Mouse (Mus musculus): ENCODE data around the gene Wnt10b. TPM values are rescaled to one million over a fixed set of nuclear protein-coding genes. Genes with fewer than 3 reads are reported as not detected.

Wnt10b gene
- total RNA-seq, 2 experiments from 2014 or later = 0.55 to 0.75 TPM

- intact Hi-C loops (cut with DNase I) = no loop called here
- no peak for DNase-seq (ENCODE audit: low spot score in 2 of 2)
Measured at GRCm38 (mm10) chr15:98798903-98799302, 21.0 kb upstream of the Wnt10b start.

- intact Hi-C loops (cut with DNase I) = no loop called here
- DNase-seq (ENCODE audit: low spot score in 2 of 2) = no peak
Measured at GRCm38 (mm10) chr15:98797835-98798492, 20.0 kb upstream of the Wnt10b start.

GRCm38 (mm10) chr15:98796803-98797595 is 19.0 kb upstream of the Wnt10b start:
- intact Hi-C loops (cut with DNase I) = no loop called here
- no peak for DNase-seq (ENCODE audit: low spot score in 2 of 2)

- intact Hi-C loops (cut with DNase I) = loop anchor here (5.0 kb wide), 1 partner anchor 211 kb away; no protein-coding TSS in a partner anchor
- DNase-seq (ENCODE audit: low spot score in 2 of 2) = no peak
Measured at GRCm38 (mm10) chr15:98793141-98793698, 15.3 kb upstream of the Wnt10b start.

- peak in 1 of 2 experiments; percentile 60 for DNase-seq (ENCODE audit: low spot score in 2 of 2)
- intact Hi-C loops (cut with DNase I) = loop anchor here (5.0 kb wide), 1 partner anchor 210 kb away; no protein-coding TSS in a partner anchor
Measured at GRCm38 (mm10) chr15:98792233-98793020, 14.5 kb upstream of the Wnt10b start.

GRCm38 (mm10) chr15:98791771-98792170 is 13.8 kb upstream of the Wnt10b start:
- intact Hi-C loops (cut with DNase I) = loop anchor here (5.0 kb wide), 1 partner anchor 209 kb away; no protein-coding TSS in a partner anchor
- DNase-seq (ENCODE audit: low spot score in 2 of 2) = no peak

GRCm38 (mm10) chr15:98791221-98791620 is 13.3 kb upstream of the Wnt10b start:
- no peak for DNase-seq (ENCODE audit: low spot score in 2 of 2)
- intact Hi-C loops (cut with DNase I) = loop anchor here (5.0 kb wide), 1 partner anchor 209 kb away; no protein-coding TSS in a partner anchor

- no peak for DNase-seq (ENCODE audit: low spot score in 2 of 2)
- intact Hi-C loops (cut with DNase I) = loop anchor here (5.0 kb wide), 1 partner anchor 208 kb away; no protein-coding TSS in a partner anchor
Measured at GRCm38 (mm10) chr15:98790761-98791160, 12.8 kb upstream of the Wnt10b start.

- DNase-seq (ENCODE audit: low spot score in 2 of 2) = no peak
- intact Hi-C loops (cut with DNase I) = loop anchor here (5.0 kb wide), 2 partner anchors 128 to 208 kb away; partner anchors contain the start of gene Ddx23
Measured at GRCm38 (mm10) chr15:98789661-98790535, 11.9 kb upstream of the Wnt10b start, which contains the start of gene Wnt1. Gene Wnt1, plus strand, starts transcription at chr15:98789857.

- DNase-seq (ENCODE audit: low spot score in 2 of 2) = no peak
- intact Hi-C loops (cut with DNase I) = loop anchor here (5.0 kb wide), 1 partner anchor 127 kb away; the partner anchor contains the start of gene Ddx23
Measured at GRCm38 (mm10) chr15:98788972-98789660, 11.2 kb upstream of the Wnt10b start.

GRCm38 (mm10) chr15:98787930-98788329 is 10.0 kb upstream of the Wnt10b start:
- no peak for DNase-seq (ENCODE audit: low spot score in 2 of 2)
- intact Hi-C loops (cut with DNase I) = loop anchor here (5.0 kb wide), 1 partner anchor 126 kb away; the partner anchor contains the start of gene Ddx23

GRCm38 (mm10) chr15:98785744-98786143 is 7.8 kb upstream of the Wnt10b start:
- intact Hi-C loops (cut with DNase I) = loop anchor here (5.0 kb wide), 1 partner anchor 123 kb away; the partner anchor contains the start of gene Ddx23
- DNase-seq (ENCODE audit: low spot score in 2 of 2) = no peak

- no peak for DNase-seq (ENCODE audit: low spot score in 2 of 2)
- intact Hi-C loops (cut with DNase I) = no loop called here
Measured at GRCm38 (mm10) chr15:98781166-98781565, 3.2 kb upstream of the Wnt10b start.

- DNase-seq (ENCODE audit: low spot score in 2 of 2) = no peak
- intact Hi-C loops (cut with DNase I) = no loop called here
Measured at GRCm38 (mm10) chr15:98780573-98780972, 2.6 kb upstream of the Wnt10b start.

- no peak for DNase-seq (ENCODE audit: low spot score in 2 of 2)
- intact Hi-C loops (cut with DNase I) = no loop called here
Measured at GRCm38 (mm10) chr15:98780075-98780474, 2.1 kb upstream of the Wnt10b start.

GRCm38 (mm10) chr15:98778806-98779205 is 856 bp upstream of the Wnt10b start:
- DNase-seq (ENCODE audit: low spot score in 2 of 2) = no peak
- intact Hi-C loops (cut with DNase I) = no loop called here

- DNase-seq (ENCODE audit: low spot score in 2 of 2) = no peak
- intact Hi-C loops (cut with DNase I) = no loop called here
Measured at GRCm38 (mm10) chr15:98778191-98778770, 331 bp upstream of the Wnt10b start.
